Comparison of ENCODE assay signal across 8 mouse cellular contexts in genomic region chr14:93214846-93215245, GRCm38 (mm10).
DNase-seq lines count a peak whose midpoint lies in the region; TF ChIP-seq lines count a peak whose summit lies in the region.
"Not testable (repeated sequence)": the region's sequence is repeated elsewhere in the genome, so short reads cannot be mapped to it uniquely, and the experiment has no call there.

No protein-coding gene starts in this region.

- H3K27ac ChIP-seq in heart, adult 2 months; left cerebral cortex, adult 2 months: not testable (repeated sequence)

- not testable (repeated sequence) for TF ChIP-seq POLR2A in heart, adult 2 months (IDR thresholded peaks at IDR 0.05; ENCODE audit: insufficient read depth, low read depth, low read length)

- DNase-seq in adrenal gland, postnatal 25 days, result peak; percentile 58
- DNase-seq in frontal cortex, adult 2 months (ENCODE audit: extremely low spot score in 1 of 2, low spot score in 1 of 2), result peak; percentile 57 to 91
- DNase-seq in heart, adult 2 months, result peak; percentile 81 to 86
- peak; percentile 65 to 87 for DNase-seq in kidney, postnatal 25 days
- peak; percentile 85 to 90 for DNase-seq in left cerebral cortex, adult 2 months (ENCODE audit: extremely low spot score in 1 of 2, low spot score in 2 of 2)
- DNase-seq in monocyte, adult 2 months (ENCODE audit: low read depth in 1 of 2, low spot score in 2 of 2), result peak; percentile 69 to 86
- DNase-seq in spleen, postnatal 14 days (ENCODE audit: low spot score in 2 of 2), result peak; percentile 78 to 84
- DNase-seq in urinary bladder, postnatal 14 days (ENCODE audit: low spot score), result peak; percentile 74

- 89% methylated on average over 11 of the region's 15 CpGs for WGBS in heart, adult 2 months

- not testable (repeated sequence) for H3K4me1 ChIP-seq in heart, adult 2 months (ENCODE audit: control insufficient read depth, insufficient read depth, low read length)

- TF ChIP-seq EP300 in heart, adult 2 months (IDR thresholded peaks at IDR 0.05; ENCODE audit: insufficient read depth, low read depth, low read length), result not testable (repeated sequence)

- TF ChIP-seq CTCF in heart, adult 2 months (IDR thresholded peaks at IDR 0.05); left cerebral cortex, adult 2 months (IDR thresholded peaks at IDR 0.05): not testable (repeated sequence)

- H3K79me2 ChIP-seq in heart, adult 2 months (replicated peaks; ENCODE audit: control insufficient read depth, insufficient read depth, low read length), result not testable (repeated sequence)

- H3K9ac ChIP-seq in heart, adult 2 months (ENCODE audit: low read depth, low read length), result not testable (repeated sequence)

- H3K27me3 ChIP-seq in heart, adult 2 months (ENCODE audit: control insufficient read depth, insufficient read depth, low read length), result not testable (repeated sequence)

- not testable (repeated sequence) for H3K36me3 ChIP-seq in heart, adult 2 months (ENCODE audit: control insufficient read depth, insufficient read depth, low read length)

- intact Hi-C loops in heart, adult 2 months (cut with DNase I); left cerebral cortex, adult 2 months (cut with DNase I): not testable (repeated sequence)

- not testable (repeated sequence) for H3K4me3 ChIP-seq in heart, adult 2 months; left cerebral cortex, adult 2 months
